Mouse (Mus musculus) lung, embryonic 16.5 days (tissue): ENCODE measurements at regions not wholly inside any gene's neighbourhood (a gene's known extent, or its start where the extent isn't known, plus 50 kb on each side); places are given as distances from the start of the nearest gene placed in this dataset.
A peak's percentile ranks its signal among the peaks of the same experiment; 100 is the strongest.

Source experiments
- ATAC-seq: fragments of 200-750 bp; cut with Nextera tagmentation; 2 replicates; pipeline ENCODE4 v1.8.0; 2017; ENCODE audit warnings: low read depth, mild to moderate bottlenecking, moderate library complexity
- H3K27ac ChIP-seq: fragments of 300-500 bp; sonication (generic); 2 replicates; pipeline ENCODE4 v1.5.1; 2014; ENCODE audit warnings: mild to moderate bottlenecking, control low read depth, low read length
- H3K27me3 ChIP-seq: fragments of 300-500 bp; sonication (generic); 2 replicates; pipeline ENCODE4 v1.6.1; 2014; ENCODE audit warnings: low read depth, low read length, mixed read lengths; ENCODE audit not compliant: control insufficient read depth, insufficient read depth
- H3K36me3 ChIP-seq: fragments of 300-500 bp; sonication (generic); 2 replicates; pipeline ENCODE4 v1.6.1; 2014; ENCODE audit warnings: low read length; ENCODE audit not compliant: control insufficient read depth, insufficient read depth
- H3K4me1 ChIP-seq: fragments of 300-500 bp; sonication (generic); replicated peaks from 2 replicates; pipeline ENCODE4 v1.6.1; 2014; ENCODE audit warnings: low read length, mixed read lengths; ENCODE audit not compliant: control insufficient read depth, insufficient read depth
- H3K4me2 ChIP-seq: fragments of 300-500 bp; sonication (generic); 2 replicates; pipeline ENCODE4 v1.6.1; 2014; ENCODE audit warnings: low read depth, low read length, control low read depth
- H3K4me3 ChIP-seq: fragments of 300-500 bp; sonication (generic); 2 replicates; pipeline ENCODE4 v1.5.1; 2014; ENCODE audit warnings: mild to moderate bottlenecking, low read length, control low read depth
- H3K9ac ChIP-seq: fragments of 300-500 bp; sonication (generic); 2 replicates; pipeline ENCODE4 v1.6.1; 2014; ENCODE audit warnings: low read length, control low read depth
- H3K9me3 ChIP-seq: fragments of 300-500 bp; sonication (generic); 2 replicates; pipeline ENCODE4 v1.6.1; 2016; ENCODE audit warnings: low read length; ENCODE audit not compliant: control insufficient read depth
- WGBS: fragments of 180-500 bp; shearing (Covaris S2); extraction: QIAGEN DNeasy Blood & Tissue Kit; methylation state at CpG from one replicate; pipeline ENCODE4 v1.1.7; 2014; 5-methylcytosine and 5-hydroxymethylcytosine counted together

DNA sequence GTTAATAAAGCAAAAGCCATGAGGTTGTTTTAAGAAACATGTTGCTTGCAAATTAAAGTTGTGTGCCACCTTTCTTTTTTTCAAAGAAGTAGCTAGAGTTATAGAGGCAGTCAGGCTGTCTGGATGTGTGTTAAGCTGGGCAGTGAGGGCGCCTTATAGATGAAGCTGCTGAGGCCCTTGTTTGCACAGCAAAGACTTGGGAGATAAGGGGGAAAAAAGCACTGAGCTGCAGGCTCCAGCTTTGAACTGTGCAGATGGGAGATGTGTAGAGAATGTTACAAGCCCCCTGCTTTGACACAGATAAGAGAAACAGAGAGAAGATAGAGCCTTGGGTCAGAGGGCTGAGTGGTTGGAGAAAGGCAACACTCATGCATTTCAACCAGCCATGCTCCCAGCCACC is 445.7 kb downstream of the Lmo4 start:
- Histone ChIP-seq H3K27ac (no peak overlapping the region), H3K4me2 (no peak overlapping the region), H3K4me1 (no peaks in the 10 kb centered on the region), H3K27me3 (no peaks in the 10 kb centered on the region), H3K36me3 (no peaks in the 10 kb centered on the region), H3K4me3 (no peak overlapping the region), H3K9me3 (no peaks in the 10 kb centered on the region), H3K9ac (no peak overlapping the region)
- ATAC-seq, result 0 out of 2 replicates have a peak, but pooled peaks have one; percentile 38
- WGBS, result 37% methylated on average over 1 of the region's 1 CpGs

DNA sequence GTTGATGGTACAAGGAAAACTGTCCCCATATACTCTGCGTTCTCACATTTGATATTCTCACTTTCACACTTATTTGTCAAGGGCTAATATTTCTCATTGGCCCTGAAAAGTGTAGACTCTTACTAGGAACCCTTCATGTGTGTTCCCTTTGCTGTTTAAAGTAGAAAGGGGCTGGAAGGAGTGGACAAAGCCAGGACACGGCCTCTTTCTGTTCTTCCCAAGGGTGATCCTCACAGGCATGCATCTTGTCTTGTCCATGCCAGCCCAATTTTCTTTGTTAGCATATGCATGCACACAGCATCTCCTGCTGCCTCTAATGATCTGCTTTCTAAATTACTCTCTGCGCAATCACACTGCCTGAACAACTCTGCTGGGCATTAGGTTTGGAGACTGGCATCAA is 451.8 kb downstream of the Lmo4 start:
- Histone ChIP-seq H3K27me3 (no peaks in the 10 kb centered on the region), H3K9ac (no peak overlapping the region), H3K27ac (no peak overlapping the region), H3K9me3 (no peaks in the 10 kb centered on the region), H3K4me1 (no peaks in the 10 kb centered on the region), H3K4me3 (no peak overlapping the region), H3K36me3 (no peaks in the 10 kb centered on the region), H3K4me2 (no peak overlapping the region)
- WGBS, result 86% methylated on average over 3 of the region's 3 CpGs
- ATAC-seq, result no peak

DNA sequence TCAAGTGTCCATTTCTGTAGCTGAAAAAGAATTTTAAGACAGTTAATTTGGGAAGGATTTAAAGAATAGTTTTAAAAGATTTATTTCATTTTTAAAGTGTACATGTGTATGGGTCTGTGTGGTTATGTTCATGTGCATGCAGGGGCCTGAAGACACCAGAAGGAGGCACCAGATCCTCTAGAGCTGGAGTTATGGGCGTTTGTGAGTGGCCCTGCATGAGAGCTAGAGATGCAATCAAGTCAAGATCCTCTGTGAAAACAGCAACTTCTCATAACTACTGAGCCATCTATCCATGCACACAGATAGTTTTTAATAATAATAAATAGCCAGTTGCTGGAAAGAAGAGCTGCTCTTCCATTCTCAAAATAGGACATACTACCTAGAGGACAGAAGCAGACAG is 452.4 kb downstream of the Lmo4 start:
- Histone ChIP-seq H3K27me3 (no peaks in the 10 kb centered on the region), H3K9ac (no peak overlapping the region), H3K9me3 (no peaks in the 10 kb centered on the region), H3K36me3 (no peaks in the 10 kb centered on the region), H3K4me2 (no peak overlapping the region), H3K4me3 (no peak overlapping the region), H3K4me1 (no peaks in the 10 kb centered on the region), H3K27ac (no peak overlapping the region)
- WGBS, result 65% methylated on average over 1 of the region's 1 CpGs
- no peak for ATAC-seq

DNA sequence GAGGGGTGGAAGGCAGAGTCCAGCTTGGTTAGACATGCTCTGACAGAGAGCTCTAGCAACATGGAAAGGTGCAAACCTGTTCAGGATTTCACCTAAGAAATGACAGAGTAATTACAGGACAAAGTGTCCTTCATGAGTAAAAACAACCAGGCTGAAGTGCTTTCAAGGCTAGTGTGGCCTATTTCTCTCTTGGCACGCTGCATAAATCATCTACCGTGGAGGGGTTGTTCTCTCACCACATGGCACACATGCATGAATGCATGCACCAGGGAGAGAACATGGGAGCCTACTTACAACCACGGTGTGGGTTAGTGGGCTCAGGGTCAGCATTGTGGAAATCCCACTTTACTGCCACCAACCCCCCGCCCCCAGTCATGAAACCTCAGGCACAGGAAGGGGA is 454.9 kb downstream of the Lmo4 start:
- 86% methylated on average over 4 of the region's 4 CpGs for WGBS

DNA sequence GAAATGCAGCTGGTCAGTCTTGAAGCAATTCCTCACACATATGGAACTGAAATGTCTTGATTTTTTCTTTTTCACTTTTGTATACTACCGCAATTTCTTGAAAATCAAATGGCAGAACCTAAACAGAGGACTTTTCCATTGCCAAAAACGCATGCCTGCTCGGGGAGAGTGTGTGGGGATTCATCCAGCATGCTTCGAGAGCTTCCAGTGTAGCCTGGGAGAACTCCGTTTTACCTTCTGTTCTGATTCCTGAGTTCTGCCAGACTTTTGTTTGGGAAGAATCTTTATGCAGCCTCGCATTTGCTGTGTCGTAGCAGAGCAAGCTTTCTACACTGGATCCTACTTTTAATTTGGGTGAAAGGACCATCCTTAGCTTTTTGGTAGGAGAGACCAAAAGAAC is 461.4 kb downstream of the Lmo4 start:
- 38% methylated on average over 7 of the region's 7 CpGs for WGBS

More for the DNA sequence above, 454.9 kb downstream of the Lmo4 start:
- Histone ChIP-seq H3K4me3 (no peak overlapping the region), H3K4me1 (no peaks in the 10 kb centered on the region), H3K9ac (no peak overlapping the region), H3K36me3 (no peaks in the 10 kb centered on the region), H3K4me2 (no peak overlapping the region), H3K27ac (no peak overlapping the region), H3K9me3 (no peaks in the 10 kb centered on the region), H3K27me3 (no peaks in the 10 kb centered on the region)
- ATAC-seq, result no peak

DNA sequence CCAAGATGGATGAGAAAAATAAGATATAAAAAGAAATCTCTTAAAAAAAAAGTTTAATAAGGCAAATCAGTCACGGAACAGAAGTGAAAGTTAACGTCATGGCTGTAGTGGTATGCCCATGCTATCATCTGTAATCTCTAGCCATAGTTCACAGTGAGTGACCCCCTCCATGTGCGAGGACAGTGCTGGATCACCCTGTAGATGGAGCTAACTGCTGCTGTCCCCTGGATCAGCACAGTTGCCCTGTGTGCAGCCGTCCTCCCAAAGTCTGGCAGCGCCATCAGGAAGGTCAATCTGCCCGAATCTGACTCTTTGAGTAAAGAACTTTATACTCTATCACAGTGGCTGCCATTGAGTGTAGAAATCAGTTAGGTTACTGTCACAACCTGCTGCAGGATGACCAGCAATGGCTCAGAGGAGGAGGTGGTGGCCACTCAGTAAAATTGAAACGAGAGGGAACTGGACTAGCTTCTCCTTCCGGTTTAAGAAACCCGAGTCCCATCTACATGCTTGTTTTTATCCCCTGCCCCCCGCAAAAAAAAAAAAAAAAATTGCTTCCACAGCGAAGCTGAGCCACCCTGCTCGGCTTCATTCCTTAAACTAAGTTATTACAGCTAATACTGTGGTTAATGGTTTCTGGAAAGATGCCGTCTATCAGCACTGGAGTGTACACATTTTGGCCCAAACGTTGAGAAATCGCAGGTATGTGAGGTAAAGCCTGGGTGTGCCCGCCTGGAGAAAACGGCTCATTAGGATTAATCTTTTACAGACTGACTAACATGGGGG is 462.0 kb downstream of the Lmo4 start:
- no peaks in the 10 kb centered on the region for H3K36me3 ChIP-seq
- H3K9ac ChIP-seq, result 0 out of 2 replicates have a peak overlapping the region, but pooled peaks have one; percentile 21
- no peaks in the 10 kb centered on the region for H3K27me3 ChIP-seq
- peak; percentile 87 for ATAC-seq
- peak overlapping the region; percentile 18 for H3K4me3 ChIP-seq
- no peaks in the 10 kb centered on the region for H3K4me1 ChIP-seq
- H3K27ac ChIP-seq, result peak overlapping the region; percentile 78
- H3K4me2 ChIP-seq, result peak overlapping the region; percentile 42
- H3K9me3 ChIP-seq, result no peaks in the 10 kb centered on the region
- 36% methylated on average over 17 of the region's 17 CpGs for WGBS

More for the DNA sequence above, 461.4 kb downstream of the Lmo4 start:
- peak overlapping the region; percentile 42 for H3K4me2 ChIP-seq
- no peaks in the 10 kb centered on the region for H3K4me1 ChIP-seq
- peak overlapping the region; percentile 78 for H3K27ac ChIP-seq
- H3K4me3 ChIP-seq, result peak overlapping the region; percentile 18; the same call in 1 of the 2 replicates
- no peak overlapping the region for H3K9ac ChIP-seq
- no peaks in the 10 kb centered on the region for H3K9me3 ChIP-seq
- no peaks in the 10 kb centered on the region for H3K27me3 ChIP-seq
- 0 out of 2 replicates have a peak, but pooled peaks have one; percentile 13 for ATAC-seq
- no peaks in the 10 kb centered on the region for H3K36me3 ChIP-seq

DNA sequence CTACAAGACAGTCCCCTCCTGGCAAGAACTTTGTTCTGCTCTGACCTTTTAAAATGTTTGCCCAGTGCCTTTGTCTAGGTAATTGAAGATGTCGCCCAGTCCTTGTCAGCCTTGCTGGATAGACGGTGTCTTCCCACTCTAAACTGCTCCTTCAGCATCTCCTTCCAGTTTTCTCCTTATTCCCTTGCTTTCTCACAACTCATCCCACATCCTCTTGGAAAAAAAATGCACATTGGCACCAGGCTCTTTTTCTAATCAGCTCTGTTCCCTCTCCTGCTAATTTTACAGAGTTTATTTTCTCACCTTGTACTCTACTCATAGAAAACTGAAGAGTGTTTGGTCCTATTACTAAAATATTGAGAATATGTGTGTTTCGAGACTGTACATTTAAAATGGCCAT is 466.3 kb downstream of the Lmo4 start:
- Histone ChIP-seq H3K36me3 (no peaks in the 10 kb centered on the region), H3K27ac (no peak overlapping the region), H3K4me2 (no peak overlapping the region), H3K27me3 (no peaks in the 10 kb centered on the region), H3K4me1 (no peaks in the 10 kb centered on the region), H3K9me3 (no peaks in the 10 kb centered on the region), H3K9ac (no peak overlapping the region), H3K4me3 (no peak overlapping the region)
- ATAC-seq, result no peak
- 51% methylated on average over 3 of the region's 3 CpGs for WGBS

DNA sequence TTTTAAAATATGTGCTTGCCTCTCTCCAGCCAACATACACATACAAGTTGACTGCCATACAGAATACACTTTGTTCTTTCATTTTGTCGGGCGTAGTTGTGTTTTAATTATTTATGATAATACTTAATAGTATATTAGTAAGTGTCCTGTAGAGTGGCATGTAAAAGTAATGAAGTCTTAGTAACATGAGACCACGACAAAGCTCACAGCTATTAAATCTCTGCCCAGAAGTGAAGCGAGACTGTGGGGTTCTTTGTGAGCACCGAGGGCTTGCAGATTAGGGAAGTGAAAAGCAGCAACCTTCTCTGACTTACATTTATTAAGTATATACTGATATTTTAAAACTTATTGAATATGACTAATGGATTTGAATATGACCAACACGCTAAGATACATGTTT is 467.2 kb downstream of the Lmo4 start:
- Histone ChIP-seq H3K9ac (no peak overlapping the region), H3K9me3 (no peaks in the 10 kb centered on the region), H3K27me3 (no peaks in the 10 kb centered on the region), H3K4me1 (no peaks in the 10 kb centered on the region), H3K36me3 (no peaks in the 10 kb centered on the region), H3K4me2 (no peak overlapping the region), H3K27ac (no peak overlapping the region), H3K4me3 (no peak overlapping the region)
- no peak for ATAC-seq
- 67% methylated on average over 6 of the region's 6 CpGs for WGBS

DNA sequence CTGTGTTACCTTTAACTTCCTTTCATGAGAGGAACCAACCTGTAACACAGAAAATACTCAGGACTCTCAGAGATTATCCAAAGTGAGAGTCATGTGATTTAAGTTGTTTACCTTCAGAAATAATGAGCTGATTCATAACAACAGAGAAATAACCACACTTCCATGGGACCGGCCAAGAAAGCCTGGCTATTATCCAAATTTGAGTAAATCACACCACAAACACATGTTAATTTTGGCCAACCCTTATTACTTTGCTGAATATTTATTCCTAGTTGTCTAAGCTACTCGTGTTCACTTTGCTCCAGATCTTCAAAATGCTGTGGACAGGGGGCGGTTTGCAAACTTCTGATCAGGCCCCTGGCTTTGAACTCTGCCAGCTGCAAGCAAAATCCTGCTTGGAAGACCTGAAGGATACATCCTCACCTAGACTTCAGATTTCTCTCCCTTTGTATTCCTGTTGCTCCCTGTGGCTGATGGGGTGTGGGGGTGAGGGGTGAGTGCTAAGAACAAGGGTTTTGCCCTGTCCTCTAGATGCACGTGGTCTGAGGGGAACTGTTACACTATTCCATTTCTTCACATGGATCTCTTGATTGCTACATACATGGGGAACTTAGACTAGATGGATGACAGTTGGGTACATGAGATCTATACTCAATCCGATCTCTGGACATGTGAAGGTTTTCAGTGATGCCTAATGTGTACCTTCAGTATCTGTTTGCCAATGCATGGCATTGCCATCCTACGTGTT is 468.2 kb downstream of the Lmo4 start:
- no peaks in the 10 kb centered on the region for H3K27me3 ChIP-seq
- no peaks in the 10 kb centered on the region for H3K9me3 ChIP-seq
- WGBS, result 60% methylated on average over 6 of the region's 6 CpGs
- no peaks in the 10 kb centered on the region for H3K4me1 ChIP-seq
- no peak overlapping the region for H3K4me2 ChIP-seq
- H3K9ac ChIP-seq, result no peak overlapping the region
- ATAC-seq, result no peak
- H3K36me3 ChIP-seq, result no peaks in the 10 kb centered on the region
- no peak overlapping the region for H3K4me3 ChIP-seq
- no peak overlapping the region for H3K27ac ChIP-seq
